Mouse (Mus musculus): ENCODE data around the gene Dnmt3a.

- TF ChIP-seq CTCF (IDR thresholded peaks at IDR 0.05; ENCODE audit: control insufficient read depth, insufficient read depth, insufficient replicate concordance, low read depth, low read length) = no peak
- no peak for TF ChIP-seq POLR2A (IDR thresholded peaks at IDR 0.05; ENCODE audit: control insufficient read depth, low read depth, low read length)
Measured at GRCm38 (mm10) chr12:3809520-3810180, 3.8 kb downstream of the Dnmt3a start.

Measured in testis, adult 2 months (tissue).